In the genomic region with DNA sequence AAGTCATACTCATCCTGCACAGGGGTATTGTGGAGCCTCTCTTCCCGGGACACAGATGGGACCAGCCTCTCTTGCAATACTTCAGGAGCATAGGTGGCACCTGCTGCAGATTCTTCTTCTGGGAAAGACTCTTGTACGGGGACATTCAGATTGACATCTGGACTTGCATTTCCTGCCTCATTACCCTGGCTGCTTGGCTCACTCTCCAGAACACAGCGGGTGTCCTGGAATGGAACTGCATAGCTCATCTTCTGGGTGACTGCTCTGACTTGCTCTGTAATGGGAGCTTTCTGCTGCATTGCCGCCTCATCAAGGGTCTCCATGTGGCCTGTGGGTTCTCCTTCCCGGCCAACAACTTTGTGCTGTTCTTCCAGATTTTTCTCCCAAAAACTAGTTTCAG, we compare ENCODE assay signal across 24 mouse cellular contexts. TPM values are rescaled to one million over a fixed set of nuclear protein-coding genes. Genes with fewer than 3 reads are reported as not detected.
A peak's percentile ranks its signal among the peaks of the same experiment; 100 is the strongest.
DNase-seq lines count a peak whose midpoint lies in the region; ATAC-seq and TF ChIP-seq lines count a peak whose summit lies in the region.
"Had no signal": no experiment of that assay in that cellular context is flagged by ENCODE, and none has a peak within 500 bp of the region (broad histone marks: within the 10 kb centered on the region; RNA-seq: fewer than 3 reads in every experiment).

No protein-coding gene starts in this region.

- TF ChIP-seq CTCF in cerebellum, adult 2 months (IDR thresholded peaks at IDR 0.05; ENCODE audit: borderline replicate concordance, insufficient read depth, low read depth, low read length): no peak
- no peak for TF ChIP-seq CTCF in thymus, adult 2 months (IDR thresholded peaks at IDR 0.05; ENCODE audit: borderline replicate concordance, control insufficient read depth, extremely low read depth, insufficient read depth, low read length, poor library complexity)

- TF ChIP-seq POLR2A in cerebellum, adult 2 months (IDR thresholded peaks at IDR 0.05; ENCODE audit: borderline replicate concordance, insufficient read depth, low read length): no peak
- TF ChIP-seq POLR2A in thymus, adult 2 months (IDR thresholded peaks at IDR 0.05; ENCODE audit: control insufficient read depth, extremely low read depth, insufficient read depth, low read length, poor library complexity): no peak

- no peaks in the 10 kb centered on the region for H3K36me3 ChIP-seq in midbrain, embryonic 11.5 days (ENCODE audit: control insufficient read depth, insufficient read depth, low read length)
- no peaks in the 10 kb centered on the region for H3K36me3 ChIP-seq in midbrain, embryonic 10.5 days
- no peaks in the 10 kb centered on the region for H3K36me3 ChIP-seq in thymus, adult 2 months (ENCODE audit: control insufficient read depth, insufficient read depth, low read length)
- H3K36me3 ChIP-seq: embryonic facial prominence, embryonic 10.5 days; limb, embryonic 13.5 days; liver, embryonic 13.5 days; midbrain, embryonic 12.5 days; neural tube, embryonic 13.5 days had no signal

- peaks cover 17% of the 10 kb centered on the region; the same call in 1 of the 2 replicates for H3K4me1 ChIP-seq in cerebellum, adult 2 months (ENCODE audit: control insufficient read depth, insufficient read depth, low read length)
- no peaks in the 10 kb centered on the region for H3K4me1 ChIP-seq in midbrain, embryonic 11.5 days (ENCODE audit: control insufficient read depth, insufficient read depth, low read length)
- H3K4me1 ChIP-seq in midbrain, embryonic 10.5 days: no peaks in the 10 kb centered on the region
- H3K4me1 ChIP-seq in thymus, adult 2 months (replicated peaks; ENCODE audit: control insufficient read depth, insufficient read depth, low read length): peaks cover 25% of the 10 kb centered on the region
- H3K4me1 ChIP-seq: embryonic facial prominence, embryonic 10.5 days; limb, embryonic 13.5 days; liver, embryonic 13.5 days; midbrain, embryonic 12.5 days; neural tube, embryonic 13.5 days had no signal

- no peak for ATAC-seq in midbrain, embryonic 11.5 days (ENCODE audit: low FRiP score)

- no peak overlapping the region for H3K27ac ChIP-seq in cerebellum, adult 2 months (ENCODE audit: insufficient read depth, low read length)
- no peak overlapping the region for H3K27ac ChIP-seq in midbrain, embryonic 11.5 days (ENCODE audit: low read depth, low read length)
- no peak overlapping the region for H3K27ac ChIP-seq in midbrain, embryonic 10.5 days (replicated peaks)
- H3K27ac ChIP-seq in thymus, adult 2 months (ENCODE audit: control insufficient read depth, insufficient read depth, low read length): no peak overlapping the region
- H3K27ac ChIP-seq: embryonic facial prominence, embryonic 10.5 days; gastrocnemius, adult 2 months; limb, embryonic 13.5 days; liver, embryonic 13.5 days; macrophage; midbrain, embryonic 12.5 days; neural tube, embryonic 13.5 days had no signal

- DNase-seq in cerebellum, adult 2 months: peak; percentile 65 to 66
- no peak for DNase-seq in cerebellum, adult 8-10 months
- peak; percentile 21 for DNase-seq in midbrain, embryonic 11.5 days (ENCODE audit: low spot score, missing footprints)
- no peak for DNase-seq in midbrain, embryonic 10.5 days (ENCODE audit: low spot score)
- DNase-seq in cerebellum, postnatal 14 days: peak; percentile 84 to 91
- DNase-seq in adrenal gland, adult 2 months: no peak
- no peak for DNase-seq in thymus, adult 2 months
- DNase-seq: gastrocnemius, adult 2 months; heart, postnatal 14 days; kidney, adult 2 months; kidney, postnatal 10 days; liver, embryonic 13.5 days; lung, embryonic 14.5 days; right cerebral cortex, postnatal 14 days; spleen, adult 18-20 months; thymus, postnatal 36 days had no signal

- no peak overlapping the region for H3K4me2 ChIP-seq in midbrain, embryonic 11.5 days
- H3K4me2 ChIP-seq: heart, embryonic 12.5 days; limb, embryonic 13.5 days; liver, embryonic 13.5 days; lung, embryonic 14.5 days; midbrain, embryonic 12.5 days; neural tube, embryonic 13.5 days had no signal

- H3K9me3 ChIP-seq in midbrain, embryonic 11.5 days (ENCODE audit: control insufficient read depth, low read length): no peaks in the 10 kb centered on the region
- no peaks in the 10 kb centered on the region for H3K9me3 ChIP-seq in midbrain, embryonic 10.5 days (replicated peaks)
- H3K9me3 ChIP-seq: embryonic facial prominence, embryonic 10.5 days; heart, embryonic 12.5 days; limb, embryonic 13.5 days; liver, embryonic 13.5 days; midbrain, embryonic 12.5 days; neural tube, embryonic 13.5 days had no signal

- H3K4me3 ChIP-seq in cerebellum, adult 2 months (replicated peaks; ENCODE audit: insufficient read depth, low read depth, low read length): no peak overlapping the region
- no peak overlapping the region for H3K4me3 ChIP-seq in midbrain, embryonic 11.5 days (ENCODE audit: low read depth, low read length)
- no peak overlapping the region for H3K4me3 ChIP-seq in midbrain, embryonic 10.5 days
- no peak overlapping the region for H3K4me3 ChIP-seq in thymus, adult 2 months (ENCODE audit: control insufficient read depth, insufficient read depth, low read length)
- H3K4me3 ChIP-seq: embryonic facial prominence, embryonic 10.5 days; gastrocnemius, adult 2 months; heart, embryonic 12.5 days; limb, embryonic 13.5 days; liver, embryonic 13.5 days; midbrain, embryonic 12.5 days; neural tube, embryonic 13.5 days had no signal

- 14% methylated on average over 5 of the region's 5 CpGs for WGBS in cerebellum, adult 2 months
- WGBS in midbrain, embryonic 11.5 days: 82% methylated on average over 5 of the region's 5 CpGs
- 81% methylated on average over 5 of the region's 5 CpGs for WGBS in midbrain, embryonic 10.5 days
- 78% methylated on average over 5 of the region's 5 CpGs for WGBS in thymus, adult 2 months

- H3K9ac ChIP-seq in midbrain, embryonic 11.5 days (ENCODE audit: low read length): no peak overlapping the region
- H3K9ac ChIP-seq: heart, embryonic 12.5 days; limb, embryonic 13.5 days; liver, embryonic 13.5 days; lung, embryonic 14.5 days; midbrain, embryonic 12.5 days; neural tube, embryonic 13.5 days had no signal

- H3K27me3 ChIP-seq in cerebellum, adult 2 months (ENCODE audit: control insufficient read depth, insufficient read depth, low read length): no peaks in the 10 kb centered on the region
- H3K27me3 ChIP-seq in midbrain, embryonic 11.5 days (ENCODE audit: control insufficient read depth, insufficient read depth, low read length): no peaks in the 10 kb centered on the region
- no peaks in the 10 kb centered on the region for H3K27me3 ChIP-seq in midbrain, embryonic 10.5 days (ENCODE audit: low read depth, poor library complexity, severe bottlenecking)
- no peaks in the 10 kb centered on the region for H3K27me3 ChIP-seq in thymus, adult 2 months (ENCODE audit: control insufficient read depth, insufficient read depth, low read length)
- H3K27me3 ChIP-seq: CH12.LX; heart, embryonic 12.5 days; limb, embryonic 13.5 days; liver, embryonic 13.5 days; midbrain, embryonic 12.5 days; neural tube, embryonic 13.5 days had no signal

RNA-seq across cellular contexts. Expression of gene Cmya5, which starts 55.0 kb away (rescaled TPM):
- polyA plus RNA-seq in cerebellum, adult 2 months (2012; rRNA removed): 2.6 and 3.0 TPM in 2 replicates
- polyA plus RNA-seq in midbrain, embryonic 11.5 days (2014; fragmentation: Nextera tagmentation; extraction: Ambion mirVana): 0.04 TPM in 1 of 2 replicates, not detected in the other
- 0.02 and 0.04 TPM in 2 replicates for polyA plus RNA-seq in midbrain, embryonic 10.5 days (2016; fragmentation: Nextera tagmentation; extraction: Ambion mirVana)
- under 1 TPM; 0.20 to 0.38 TPM for total RNA-seq in adrenal gland, adult 2 months (2021)
- 0.04 and 0.06 TPM in 2 replicates for polyA plus RNA-seq in adrenal gland, adult 2 months (2012; rRNA removed)
- polyA plus RNA-seq in thymus, adult 2 months (2012; rRNA removed): 0.32 and 1.5 TPM in 2 replicates
- total RNA-seq: common myeloid progenitor, adult 5-6 weeks had no signal
- polyA plus RNA-seq: midbrain, embryonic 12.5 days had no signal

Comparison
In these comparisons a context has a peak if more than half of its experiments do, and no peak if none do; other contexts are left out.
1. DNase-seq: peak in cerebellum, adult 2 months (2 of 2), midbrain, embryonic 11.5 days (single experiment) and cerebellum, postnatal 14 days (2 of 2); none in cerebellum, adult 8-10 months (single experiment), midbrain, embryonic 10.5 days (single experiment), adrenal gland, adult 2 months (single experiment) and thymus, adult 2 months (single experiment).